Mouse (Mus musculus): ENCODE results near the gene Ric8b. TPM values are rescaled to one million over a fixed set of nuclear protein-coding genes. Genes with fewer than 3 reads are reported as not detected.
A peak's percentile ranks its signal among the peaks of the same experiment; 100 is the strongest.

Ric8b gene
- polyA plus RNA-seq, 1 experiment from 2014 or later: 17.8 TPM

DNA sequence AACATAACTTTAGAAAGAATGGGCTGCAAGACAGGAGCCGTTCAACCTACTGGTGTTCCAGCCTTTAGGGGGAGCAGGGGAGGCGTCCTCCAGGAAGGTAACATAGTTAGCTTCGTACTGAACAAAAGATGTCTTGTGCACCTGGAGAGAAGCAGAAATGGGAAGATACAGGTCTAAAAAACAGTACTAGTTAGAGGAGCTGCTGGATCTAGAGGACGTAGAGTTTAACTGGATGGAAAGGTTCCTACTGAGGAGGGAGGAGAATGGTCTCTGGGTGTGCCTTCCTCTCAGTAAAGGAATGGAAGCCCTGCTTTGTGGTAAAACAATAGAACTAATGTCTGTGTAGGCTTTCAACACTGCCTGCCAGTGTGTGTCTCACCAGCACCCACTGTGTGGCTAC lies 70.2 kb downstream of the Ric8b start:
- Histone ChIP-seq H3K27ac (ENCODE audit: low read length) (no peak overlapping the region), H3K9me3 (ENCODE audit: control insufficient read depth, low read length) (no peaks in the 10 kb centered on the region), H3K27me3 (ENCODE audit: control insufficient read depth, insufficient read depth, low read depth, low read length) (no peaks in the 10 kb centered on the region), H3K4me1 (replicated peaks; ENCODE audit: control insufficient read depth, insufficient read depth, low read length) (no peaks in the 10 kb centered on the region), H3K4me2 (ENCODE audit: low read depth, low read length) (no peak overlapping the region), H3K36me3 (ENCODE audit: control insufficient read depth, insufficient read depth, low read length) (peaks cover 13% of the 10 kb centered on the region), H3K4me3 (ENCODE audit: low read length) (no peak overlapping the region), H3K9ac (ENCODE audit: low read length) (no peak overlapping the region)
- 73% methylated on average over 4 of the region's 4 CpGs for WGBS
- no peak for ATAC-seq (ENCODE audit: low read depth)

- Histone ChIP-seq H3K4me2 (ENCODE audit: low read depth, low read length) (no peak overlapping the region), H3K27ac (ENCODE audit: low read length) (no peak overlapping the region), H3K4me3 (ENCODE audit: low read length) (no peak overlapping the region), H3K9me3 (ENCODE audit: control insufficient read depth, low read length) (no peaks in the 10 kb centered on the region), H3K27me3 (ENCODE audit: control insufficient read depth, insufficient read depth, low read depth, low read length) (no peaks in the 10 kb centered on the region), H3K9ac (ENCODE audit: low read length) (no peak overlapping the region), H3K36me3 (ENCODE audit: control insufficient read depth, insufficient read depth, low read length) (peaks cover 8% of the 10 kb centered on the region), H3K4me1 (replicated peaks; ENCODE audit: control insufficient read depth, insufficient read depth, low read length) (no peaks in the 10 kb centered on the region)
- WGBS: 57% methylated on average over 4 of the region's 4 CpGs
- ATAC-seq (ENCODE audit: low read depth): no peak
These were observed 71.2 kb downstream of the Ric8b start for GRCm38 (mm10) chr10:84988650-84989049.

DNA sequence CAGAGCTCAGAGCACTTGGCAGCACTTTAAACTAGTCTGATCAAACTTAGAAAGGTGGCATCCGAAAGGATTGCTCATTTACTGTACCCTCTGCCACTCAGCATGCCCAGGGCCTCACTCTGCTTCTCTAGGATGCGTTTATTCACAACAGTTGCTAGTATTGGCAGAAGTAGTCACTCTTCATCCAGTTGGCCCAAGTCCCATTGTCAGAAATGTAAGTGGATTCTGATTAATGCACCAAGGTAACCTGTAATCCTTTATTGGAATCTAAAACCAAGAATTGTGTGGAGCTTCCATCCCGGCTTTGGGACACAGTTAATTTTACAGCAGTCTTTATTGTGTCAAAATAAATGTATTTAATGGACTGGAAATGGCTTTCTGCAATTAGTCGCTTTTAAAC lies 76.9 kb downstream of the Ric8b start:
- Histone ChIP-seq H3K9me3 (ENCODE audit: control insufficient read depth, low read length) (no peaks in the 10 kb centered on the region), H3K27me3 (ENCODE audit: control insufficient read depth, insufficient read depth, low read depth, low read length) (no peaks in the 10 kb centered on the region), H3K4me2 (ENCODE audit: low read depth, low read length) (no peak overlapping the region), H3K4me1 (replicated peaks; ENCODE audit: control insufficient read depth, insufficient read depth, low read length) (no peaks in the 10 kb centered on the region), H3K36me3 (ENCODE audit: control insufficient read depth, insufficient read depth, low read length) (peaks cover 8% of the 10 kb centered on the region; the same call in 1 of the 2 replicates), H3K4me3 (ENCODE audit: low read length) (no peak overlapping the region), H3K9ac (ENCODE audit: low read length) (no peak overlapping the region), H3K27ac (ENCODE audit: low read length) (no peak overlapping the region)
- 82% methylated on average over 4 of the region's 4 CpGs for WGBS
- no peak for ATAC-seq (ENCODE audit: low read depth)

DNA sequence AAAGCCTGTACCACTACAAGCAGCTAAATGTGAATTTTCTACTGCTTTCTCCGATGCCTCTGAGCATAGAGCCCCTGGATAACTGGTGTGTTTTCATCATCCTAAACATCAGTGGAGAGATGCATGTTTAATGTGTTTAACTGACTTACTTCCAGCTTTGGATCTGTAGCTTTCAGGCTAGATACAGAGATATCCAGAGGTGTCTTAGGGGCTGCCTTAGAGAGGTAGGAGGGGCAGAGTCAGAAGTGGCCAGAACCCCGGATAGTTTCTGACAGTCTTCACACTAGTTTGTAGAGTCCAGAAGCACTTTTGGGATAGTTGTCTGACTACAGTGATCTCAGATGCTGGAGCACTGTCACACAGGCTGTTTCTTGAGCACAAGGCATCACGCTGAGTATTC lies 77.6 kb downstream of the Ric8b start:
- Histone ChIP-seq H3K9ac (ENCODE audit: low read length) (no peak overlapping the region), H3K27me3 (ENCODE audit: control insufficient read depth, insufficient read depth, low read depth, low read length) (no peaks in the 10 kb centered on the region), H3K4me2 (ENCODE audit: low read depth, low read length) (no peak overlapping the region), H3K36me3 (ENCODE audit: control insufficient read depth, insufficient read depth, low read length) (peaks cover 8% of the 10 kb centered on the region; the same call in 1 of the 2 replicates), H3K27ac (ENCODE audit: low read length) (no peak overlapping the region), H3K4me1 (replicated peaks; ENCODE audit: control insufficient read depth, insufficient read depth, low read length) (no peaks in the 10 kb centered on the region), H3K4me3 (ENCODE audit: low read length) (no peak overlapping the region), H3K9me3 (ENCODE audit: control insufficient read depth, low read length) (no peaks in the 10 kb centered on the region)
- 88% methylated on average over 3 of the region's 3 CpGs for whole genome bisulfite sequencing
- no peak for ATAC-seq (ENCODE audit: low read depth)

GRCm38 (mm10) chr10:84996366-84996765 lies 79.0 kb downstream of the Ric8b start:
- no peak overlapping the region for H3K9ac ChIP-seq (ENCODE audit: low read length)
- no peaks in the 10 kb centered on the region for H3K9me3 ChIP-seq (ENCODE audit: control insufficient read depth, low read length)
- no peaks in the 10 kb centered on the region for H3K4me1 ChIP-seq (replicated peaks; ENCODE audit: control insufficient read depth, insufficient read depth, low read length)
- no peaks in the 10 kb centered on the region for H3K27me3 ChIP-seq (ENCODE audit: control insufficient read depth, insufficient read depth, low read depth, low read length)
- H3K27ac ChIP-seq (ENCODE audit: low read length): no peak overlapping the region
- H3K4me3 ChIP-seq (ENCODE audit: low read length): no peak overlapping the region
- ATAC-seq (ENCODE audit: low read depth): peak; percentile 72
- peaks cover 8% of the 10 kb centered on the region; the same call in 1 of the 2 replicates for H3K36me3 ChIP-seq (ENCODE audit: control insufficient read depth, insufficient read depth, low read length)
- H3K4me2 ChIP-seq (ENCODE audit: low read depth, low read length): no peak overlapping the region
- 59% methylated on average over 6 of the region's 6 CpGs for WGBS

DNA sequence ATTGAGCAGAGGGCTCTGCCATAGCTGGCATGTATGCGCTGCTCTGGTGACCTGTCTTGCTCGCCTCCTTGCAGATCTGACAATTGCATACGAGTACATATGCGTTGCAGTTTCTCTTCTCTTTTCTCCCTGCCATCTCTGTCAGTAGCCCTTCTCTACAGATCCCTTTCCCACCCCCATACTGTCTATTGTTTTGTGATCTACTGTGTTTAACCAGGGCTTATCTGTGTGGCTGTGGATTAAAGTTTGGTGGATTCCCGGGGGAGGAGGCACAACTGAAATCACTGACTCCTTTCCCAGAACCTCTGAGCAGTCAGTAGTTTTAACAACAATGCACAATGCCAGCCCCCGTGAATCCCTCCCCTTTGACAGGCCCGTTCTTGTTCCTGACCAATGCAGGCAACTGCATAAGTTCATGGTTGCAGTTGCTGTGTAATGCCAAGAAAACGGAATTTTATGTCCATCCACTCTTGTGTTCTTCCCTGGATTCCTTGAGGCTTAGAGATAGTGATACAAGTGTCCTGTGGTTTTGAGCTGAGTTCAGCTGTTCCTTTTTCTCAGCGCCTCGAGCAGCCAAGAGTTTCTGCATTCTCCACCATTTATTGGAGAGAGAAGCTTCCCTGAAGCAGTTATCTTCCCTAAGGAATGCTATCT lies 80.3 kb downstream of the Ric8b start:
- Histone ChIP-seq H3K9me3 (ENCODE audit: control insufficient read depth, low read length) (no peaks in the 10 kb centered on the region), H3K27me3 (ENCODE audit: control insufficient read depth, insufficient read depth, low read depth, low read length) (no peaks in the 10 kb centered on the region), H3K27ac (ENCODE audit: low read length) (no peak overlapping the region), H3K4me2 (ENCODE audit: low read depth, low read length) (no peak overlapping the region), H3K4me3 (ENCODE audit: low read length) (no peak overlapping the region), H3K4me1 (replicated peaks; ENCODE audit: control insufficient read depth, insufficient read depth, low read length) (0 out of 2 replicates have a peak, but pooled peaks cover 4% of the 10 kb centered on the region), H3K36me3 (ENCODE audit: control insufficient read depth, insufficient read depth, low read length) (peaks cover 5% of the 10 kb centered on the region; the same call in 1 of the 2 replicates), H3K9ac (ENCODE audit: low read length) (no peak overlapping the region)
- ATAC-seq (ENCODE audit: low read depth): no peak
- 62% methylated on average over 10 of the region's 10 CpGs for WGBS

- H3K4me2 ChIP-seq (ENCODE audit: low read depth, low read length): no peak overlapping the region
These were observed 80.8 kb downstream of the Ric8b start for GRCm38 (mm10) chr10:84998225-84998579.

GRCm38 (mm10) chr10:85001920-85002319 lies 84.5 kb downstream of the Ric8b start:
- Histone ChIP-seq H3K27me3 (ENCODE audit: control insufficient read depth, insufficient read depth, low read depth, low read length) (no peaks in the 10 kb centered on the region), H3K9me3 (ENCODE audit: control insufficient read depth, low read length) (no peaks in the 10 kb centered on the region), H3K4me1 (replicated peaks; ENCODE audit: control insufficient read depth, insufficient read depth, low read length) (0 out of 2 replicates have a peak, but pooled peaks cover 4% of the 10 kb centered on the region), H3K9ac (ENCODE audit: low read length) (no peak overlapping the region), H3K36me3 (ENCODE audit: control insufficient read depth, insufficient read depth, low read length) (peaks cover 4% of the 10 kb centered on the region; the same call in 1 of the 2 replicates), H3K4me2 (ENCODE audit: low read depth, low read length) (no peak overlapping the region), H3K27ac (ENCODE audit: low read length) (no peak overlapping the region), H3K4me3 (ENCODE audit: low read length) (no peak overlapping the region)
- ATAC-seq (ENCODE audit: low read depth): peak; percentile 71
- WGBS: 56% methylated on average over 7 of the region's 7 CpGs

More at GRCm38 (mm10) chr10:84998225-84998579, 80.8 kb downstream of the Ric8b start:
- ATAC-seq (ENCODE audit: low read depth): no peak
- Histone ChIP-seq H3K9me3 (ENCODE audit: control insufficient read depth, low read length) (no peaks in the 10 kb centered on the region), H3K9ac (ENCODE audit: low read length) (no peak overlapping the region), H3K4me3 (ENCODE audit: low read length) (no peak overlapping the region), H3K36me3 (ENCODE audit: control insufficient read depth, insufficient read depth, low read length) (peaks cover 5% of the 10 kb centered on the region; the same call in 1 of the 2 replicates), H3K27me3 (ENCODE audit: control insufficient read depth, insufficient read depth, low read depth, low read length) (no peaks in the 10 kb centered on the region), H3K4me1 (replicated peaks; ENCODE audit: control insufficient read depth, insufficient read depth, low read length) (0 out of 2 replicates have a peak, but pooled peaks cover 4% of the 10 kb centered on the region), H3K27ac (ENCODE audit: low read length) (no peak overlapping the region)
- 66% methylated on average over 1 of the region's 1 CpGs for WGBS

- H3K27ac ChIP-seq (ENCODE audit: low read length): no peak overlapping the region
- no peaks in the 10 kb centered on the region for H3K27me3 ChIP-seq (ENCODE audit: control insufficient read depth, insufficient read depth, low read depth, low read length)
- peaks cover 4% of the 10 kb centered on the region; the same call in 1 of the 2 replicates for H3K36me3 ChIP-seq (ENCODE audit: control insufficient read depth, insufficient read depth, low read length)
- H3K9ac ChIP-seq (ENCODE audit: low read length): no peak overlapping the region
- 90% methylated on average over 7 of the region's 7 CpGs for WGBS
- H3K4me1 ChIP-seq (replicated peaks; ENCODE audit: control insufficient read depth, insufficient read depth, low read length): 0 out of 2 replicates have a peak, but pooled peaks cover 4% of the 10 kb centered on the region
- H3K9me3 ChIP-seq (ENCODE audit: control insufficient read depth, low read length): no peaks in the 10 kb centered on the region
- ATAC-seq (ENCODE audit: low read depth): no peak
- no peak overlapping the region for H3K4me3 ChIP-seq (ENCODE audit: low read length)
- H3K4me2 ChIP-seq (ENCODE audit: low read depth, low read length): no peak overlapping the region
These were observed 86.0 kb downstream of the Ric8b start for GRCm38 (mm10) chr10:85003190-85004026.

Measured in lung, embryonic 16.5 days (tissue).